Mouse (Mus musculus): Measurements from ENCODE around the gene H2-M10.2. TPM values are rescaled to one million over a fixed set of nuclear protein-coding genes. Genes with fewer than 3 reads are reported as not detected.

Gene H2-M10.2
- not detected for total RNA-seq (2021)
- long read RNA-seq, experiment 1, result 0 reads
- long read RNA-seq, experiment 2, result 0 reads

- DNase-seq (ENCODE audit: low spot score in 2 of 2), result no peak
Measured at GRCm38 (mm10) chr17:36286390-36286789, at the start of gene H2-M10.2. Gene H2-M10.2 (minus strand): TSS chr17:36286490.

GRCm38 (mm10) chr17:36326055-36326454 lies 39.8 kb upstream of the H2-M10.2 start, which contains the start of gene H2-M10.1:
Gene H2-M10.1 (minus strand): TSS chr17:36326155.
- no peak for DNase-seq (ENCODE audit: low spot score in 2 of 2)

- no peak for DNase-seq (ENCODE audit: low spot score in 2 of 2)
Measured at GRCm38 (mm10) chr17:36315689-36316253, 29.5 kb upstream of the H2-M10.2 start.

- peak in 1 of 2 experiments; percentile 8 for DNase-seq (ENCODE audit: low spot score in 2 of 2)
Measured at GRCm38 (mm10) chr17:36315041-36315688, 28.9 kb upstream of the H2-M10.2 start.

- no peak for DNase-seq (ENCODE audit: low spot score in 2 of 2)
Measured at GRCm38 (mm10) chr17:36314511-36314910, 28.2 kb upstream of the H2-M10.2 start.

GRCm38 (mm10) chr17:36309293-36309692 lies 23.0 kb upstream of the H2-M10.2 start:
- DNase-seq (ENCODE audit: low spot score in 2 of 2), result no peak

- DNase-seq (ENCODE audit: low spot score in 2 of 2), result peak in 1 of 2 experiments; percentile 42
Measured at GRCm38 (mm10) chr17:36308855-36309254, 22.6 kb upstream of the H2-M10.2 start.

- no peak for DNase-seq (ENCODE audit: low spot score in 2 of 2)
Measured at GRCm38 (mm10) chr17:36281521-36282245, 4.6 kb downstream of the H2-M10.2 start.

GRCm38 (mm10) chr17:36274776-36275175 lies 11.5 kb downstream of the H2-M10.2 start:
- no peak for DNase-seq (ENCODE audit: low spot score in 2 of 2)

- no peak for DNase-seq (ENCODE audit: low spot score in 2 of 2)
Measured at GRCm38 (mm10) chr17:36273796-36274195, 12.5 kb downstream of the H2-M10.2 start.

GRCm38 (mm10) chr17:36272643-36273366 lies 13.5 kb downstream of the H2-M10.2 start:
- DNase-seq (ENCODE audit: low spot score in 2 of 2), result no peak

GRCm38 (mm10) chr17:36271586-36272256 lies 14.6 kb downstream of the H2-M10.2 start, which contains the start of gene Trim39:
Gene Trim39 (minus strand): TSS chr17:36272247.
- DNase-seq (ENCODE audit: low spot score in 2 of 2), result peak in 1 of 2 experiments; percentile 73

GRCm38 (mm10) chr17:36270956-36271585 lies 15.2 kb downstream of the H2-M10.2 start:
- DNase-seq (ENCODE audit: low spot score in 2 of 2), result peak; percentile 73 to 85

GRCm38 (mm10) chr17:36265834-36266233 lies 20.5 kb downstream of the H2-M10.2 start:
- DNase-seq (ENCODE audit: low spot score in 2 of 2), result no peak

GRCm38 (mm10) chr17:36264273-36264925 lies 21.9 kb downstream of the H2-M10.2 start:
- DNase-seq (ENCODE audit: low spot score in 2 of 2), result no peak

GRCm38 (mm10) chr17:36261511-36262166 lies 24.7 kb downstream of the H2-M10.2 start:
- DNase-seq (ENCODE audit: low spot score in 2 of 2), result no peak

GRCm38 (mm10) chr17:36257969-36258368 lies 28.3 kb downstream of the H2-M10.2 start, which contains the start of gene Rpp21:
Gene Rpp21 (minus strand): TSS chr17:36258069.
- DNase-seq (ENCODE audit: low spot score in 2 of 2), result no peak

GRCm38 (mm10) chr17:36257241-36257947 lies 28.9 kb downstream of the H2-M10.2 start:
- peak; percentile 38 to 62 for DNase-seq (ENCODE audit: low spot score in 2 of 2)

Measured in adrenal gland, postnatal 4 days (tissue).